Mouse (Mus musculus): ENCODE measurements at regions not wholly inside any gene's neighbourhood (a gene's known extent, or its start where the extent isn't known, plus 50 kb on each side); places are given as distances from the start of the nearest gene placed in this dataset.
A peak's percentile ranks its signal among the peaks of the same experiment; 100 is the strongest.

DNA sequence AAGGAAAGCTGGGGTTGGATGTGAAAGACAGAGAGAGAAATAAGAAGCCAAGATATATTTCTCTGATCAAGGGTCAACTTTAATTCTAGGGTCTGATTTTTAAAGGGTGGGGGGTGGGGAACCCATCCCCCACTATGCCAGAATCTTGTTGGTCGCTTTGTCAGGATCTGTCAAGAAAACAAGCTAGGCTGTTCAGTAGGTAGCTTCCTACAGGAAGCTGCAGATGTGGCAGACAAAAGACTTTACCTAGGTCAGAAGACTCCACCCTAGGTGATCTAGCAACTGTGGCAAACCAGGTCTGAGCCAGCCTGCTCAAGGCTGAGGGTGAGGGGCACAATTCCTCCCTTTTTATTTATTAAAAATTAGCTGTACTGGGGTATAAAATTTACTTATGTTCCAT is 1236.6 kb downstream of the Hace1 start:
- Histone ChIP-seq H3K36me3 (ENCODE audit: control insufficient read depth, insufficient read depth, low read length) (no peaks in the 10 kb centered on the region), H3K4me1 (ENCODE audit: control insufficient read depth, insufficient read depth, low read length) (no peaks in the 10 kb centered on the region), H3K4me2 (ENCODE audit: low read length) (no peak overlapping the region), H3K9me3 (replicated peaks; ENCODE audit: control insufficient read depth, low read length) (no peaks in the 10 kb centered on the region), H3K4me3 (ENCODE audit: low read depth, low read length) (no peak overlapping the region), H3K27me3 (replicated peaks; ENCODE audit: control insufficient read depth, insufficient read depth, low read length) (no peaks in the 10 kb centered on the region), H3K9ac (ENCODE audit: low read length) (no peak overlapping the region), H3K27ac (ENCODE audit: low read depth, low read length) (no peak overlapping the region)
- DNase-seq (ENCODE audit: low spot score): no peak
- ATAC-seq: no peak
- 77% methylated on average over 1 of the region's 1 CpGs for WGBS

DNA sequence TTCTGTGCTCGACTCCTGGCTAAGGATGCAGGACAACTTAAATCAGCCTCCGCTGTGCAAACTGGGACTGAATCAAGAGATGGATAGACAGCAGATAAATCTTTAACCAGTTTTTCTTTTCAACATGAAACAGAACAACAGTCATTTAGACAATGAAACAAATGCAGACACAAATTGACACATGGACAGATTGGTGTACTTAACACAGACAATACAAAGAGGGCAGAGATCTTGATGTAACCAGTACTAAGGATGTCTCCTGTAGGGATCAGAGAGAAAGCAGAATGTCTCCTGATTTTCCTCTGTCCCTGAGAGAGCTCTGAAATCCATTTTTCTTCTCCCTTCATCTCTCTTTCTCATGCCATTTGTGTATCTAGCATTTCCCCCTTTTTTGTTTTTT is 1241.5 kb downstream of the Hace1 start:
- Histone ChIP-seq H3K9me3 (replicated peaks; ENCODE audit: control insufficient read depth, low read length) (no peaks in the 10 kb centered on the region), H3K27me3 (replicated peaks; ENCODE audit: control insufficient read depth, insufficient read depth, low read length) (no peaks in the 10 kb centered on the region), H3K9ac (ENCODE audit: low read length) (no peak overlapping the region), H3K4me3 (ENCODE audit: low read depth, low read length) (no peak overlapping the region), H3K4me1 (ENCODE audit: control insufficient read depth, insufficient read depth, low read length) (no peaks in the 10 kb centered on the region), H3K36me3 (ENCODE audit: control insufficient read depth, insufficient read depth, low read length) (no peaks in the 10 kb centered on the region), H3K4me2 (ENCODE audit: low read length) (no peak overlapping the region), H3K27ac (ENCODE audit: low read depth, low read length) (no peak overlapping the region)
- no peak for ATAC-seq
- no peak for DNase-seq (ENCODE audit: low spot score)
- WGBS: 82% methylated on average over 2 of the region's 2 CpGs

DNA sequence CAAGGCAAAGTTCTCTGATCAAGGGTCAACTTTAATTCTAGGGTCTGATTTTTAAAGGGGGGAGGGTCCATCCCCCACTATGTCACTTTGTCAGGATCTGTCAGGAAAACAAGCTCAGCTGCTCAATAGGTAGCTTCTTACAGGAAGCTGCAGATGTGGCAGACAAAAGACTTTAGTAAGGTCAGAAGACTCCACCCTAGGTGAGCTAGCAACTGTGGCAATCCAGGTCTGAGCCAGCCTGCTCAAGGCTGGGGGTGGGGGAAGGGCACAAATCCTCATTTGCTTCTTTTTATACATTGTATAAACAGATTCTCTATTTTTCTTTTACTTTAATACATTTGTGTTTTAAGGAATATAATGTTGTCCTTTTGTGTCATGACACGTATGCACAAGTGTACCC is 1242.3 kb downstream of the Hace1 start:
- Histone ChIP-seq H3K27ac (ENCODE audit: low read depth, low read length) (no peak overlapping the region), H3K36me3 (ENCODE audit: control insufficient read depth, insufficient read depth, low read length) (no peaks in the 10 kb centered on the region), H3K4me3 (ENCODE audit: low read depth, low read length) (no peak overlapping the region), H3K4me1 (ENCODE audit: control insufficient read depth, insufficient read depth, low read length) (no peaks in the 10 kb centered on the region), H3K9me3 (replicated peaks; ENCODE audit: control insufficient read depth, low read length) (no peaks in the 10 kb centered on the region), H3K4me2 (ENCODE audit: low read length) (no peak overlapping the region), H3K9ac (ENCODE audit: low read length) (no peak overlapping the region), H3K27me3 (replicated peaks; ENCODE audit: control insufficient read depth, insufficient read depth, low read length) (no peaks in the 10 kb centered on the region)
- WGBS: 88% methylated on average over 1 of the region's 1 CpGs
- no peak for ATAC-seq
- no peak for DNase-seq (ENCODE audit: low spot score)

DNA sequence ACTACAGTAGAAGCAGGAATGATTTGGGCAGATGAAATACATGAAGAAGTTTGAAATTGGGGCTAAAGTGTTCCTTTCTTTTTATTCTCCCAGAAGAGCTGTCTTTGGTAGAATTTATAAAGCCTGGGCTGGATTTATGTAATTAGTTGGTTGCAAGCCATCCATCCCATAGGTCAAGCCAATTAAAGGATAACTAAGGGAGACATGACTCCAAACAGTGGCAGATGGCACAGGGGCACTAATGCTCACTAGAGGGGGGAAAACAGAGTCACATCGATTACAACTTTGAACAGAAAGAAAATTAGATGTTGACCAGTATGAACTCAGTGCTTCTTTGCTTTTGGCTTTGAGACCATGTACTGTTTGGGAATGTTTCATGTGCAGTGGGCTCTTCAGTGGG is 1246.2 kb downstream of the Hace1 start:
- Histone ChIP-seq H3K9ac (ENCODE audit: low read length) (no peak overlapping the region), H3K9me3 (replicated peaks; ENCODE audit: control insufficient read depth, low read length) (no peaks in the 10 kb centered on the region), H3K4me3 (ENCODE audit: low read depth, low read length) (no peak overlapping the region), H3K4me1 (ENCODE audit: control insufficient read depth, insufficient read depth, low read length) (peaks cover 9% of the 10 kb centered on the region; the same call in 1 of the 2 replicates), H3K36me3 (ENCODE audit: control insufficient read depth, insufficient read depth, low read length) (no peaks in the 10 kb centered on the region), H3K4me2 (ENCODE audit: low read length) (no peak overlapping the region), H3K27me3 (replicated peaks; ENCODE audit: control insufficient read depth, insufficient read depth, low read length) (no peaks in the 10 kb centered on the region), H3K27ac (ENCODE audit: low read depth, low read length) (no peak overlapping the region)
- ATAC-seq (no peak), DNase-seq (ENCODE audit: low spot score) (no peak)
- 48% methylated on average over 1 of the region's 1 CpGs for WGBS

DNA sequence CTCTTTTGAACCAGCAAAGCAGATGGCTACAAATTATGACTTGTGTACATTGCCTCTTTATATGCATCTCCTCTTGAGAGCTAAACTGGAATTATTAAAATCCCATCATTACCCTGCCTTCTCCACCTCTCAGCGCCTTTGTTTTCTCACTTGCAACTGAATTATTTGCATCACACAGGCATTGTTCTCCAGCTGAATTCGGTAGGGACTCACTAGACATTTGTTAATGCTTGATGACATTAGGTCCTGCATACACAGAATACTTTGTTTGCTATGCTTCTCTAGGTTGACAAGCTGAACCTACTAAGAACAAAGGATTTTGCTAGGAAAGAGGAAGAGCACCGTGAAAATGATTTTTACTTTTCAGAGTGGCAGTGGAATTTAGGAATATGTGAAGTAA is 1248.4 kb downstream of the Hace1 start:
- peak; percentile 59 for DNase-seq (ENCODE audit: low spot score)

DNA sequence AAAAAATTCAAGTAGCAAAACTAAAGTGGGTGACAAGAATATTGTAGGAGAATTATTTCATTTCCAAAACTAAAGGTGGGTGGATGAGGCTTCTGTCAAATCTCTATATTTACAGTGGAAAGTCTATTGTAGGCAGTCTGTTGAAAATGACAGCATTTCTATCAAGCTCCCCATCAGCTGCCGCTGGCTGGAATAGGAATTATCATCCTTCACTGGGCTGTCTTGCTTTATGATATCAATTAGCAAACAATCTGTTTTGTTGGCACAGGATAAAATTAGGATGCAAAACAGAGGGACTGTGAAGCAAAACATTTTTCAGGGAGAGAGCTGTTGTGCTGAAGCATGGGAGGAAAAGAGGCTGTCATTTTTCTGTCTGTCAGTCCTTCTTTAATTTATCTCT is 1249.0 kb downstream of the Hace1 start:
- Histone ChIP-seq H3K9ac (ENCODE audit: low read length) (no peak overlapping the region), H3K4me3 (ENCODE audit: low read depth, low read length) (no peak overlapping the region), H3K27me3 (replicated peaks; ENCODE audit: control insufficient read depth, insufficient read depth, low read length) (no peaks in the 10 kb centered on the region), H3K27ac (ENCODE audit: low read depth, low read length) (peak overlapping the region; percentile 44; the same call in 1 of the 2 replicates), H3K9me3 (replicated peaks; ENCODE audit: control insufficient read depth, low read length) (no peaks in the 10 kb centered on the region), H3K4me1 (ENCODE audit: control insufficient read depth, insufficient read depth, low read length) (peaks cover 9% of the 10 kb centered on the region; the same call in 1 of the 2 replicates), H3K36me3 (ENCODE audit: control insufficient read depth, insufficient read depth, low read length) (no peaks in the 10 kb centered on the region), H3K4me2 (ENCODE audit: low read length) (no peak overlapping the region)
- WGBS: 14% methylated on average over 1 of the region's 1 CpGs
- ATAC-seq: peak; percentile 77
- DNase-seq (ENCODE audit: low spot score): peak; percentile 87

More for the DNA sequence above, 1248.4 kb downstream of the Hace1 start:
- H3K4me3 ChIP-seq (ENCODE audit: low read depth, low read length): no peak overlapping the region
- H3K4me2 ChIP-seq (ENCODE audit: low read length): no peak overlapping the region
- peak; percentile 30; the same call in 1 of the 2 replicates for ATAC-seq
- 14% methylated on average over 3 of the region's 3 CpGs for WGBS
- H3K36me3 ChIP-seq (ENCODE audit: control insufficient read depth, insufficient read depth, low read length): no peaks in the 10 kb centered on the region
- H3K27me3 ChIP-seq (replicated peaks; ENCODE audit: control insufficient read depth, insufficient read depth, low read length): no peaks in the 10 kb centered on the region
- H3K4me1 ChIP-seq (ENCODE audit: control insufficient read depth, insufficient read depth, low read length): peaks cover 9% of the 10 kb centered on the region; the same call in 1 of the 2 replicates
- H3K27ac ChIP-seq (ENCODE audit: low read depth, low read length): no peak overlapping the region
- H3K9me3 ChIP-seq (replicated peaks; ENCODE audit: control insufficient read depth, low read length): no peaks in the 10 kb centered on the region
- H3K9ac ChIP-seq (ENCODE audit: low read length): no peak overlapping the region

DNA sequence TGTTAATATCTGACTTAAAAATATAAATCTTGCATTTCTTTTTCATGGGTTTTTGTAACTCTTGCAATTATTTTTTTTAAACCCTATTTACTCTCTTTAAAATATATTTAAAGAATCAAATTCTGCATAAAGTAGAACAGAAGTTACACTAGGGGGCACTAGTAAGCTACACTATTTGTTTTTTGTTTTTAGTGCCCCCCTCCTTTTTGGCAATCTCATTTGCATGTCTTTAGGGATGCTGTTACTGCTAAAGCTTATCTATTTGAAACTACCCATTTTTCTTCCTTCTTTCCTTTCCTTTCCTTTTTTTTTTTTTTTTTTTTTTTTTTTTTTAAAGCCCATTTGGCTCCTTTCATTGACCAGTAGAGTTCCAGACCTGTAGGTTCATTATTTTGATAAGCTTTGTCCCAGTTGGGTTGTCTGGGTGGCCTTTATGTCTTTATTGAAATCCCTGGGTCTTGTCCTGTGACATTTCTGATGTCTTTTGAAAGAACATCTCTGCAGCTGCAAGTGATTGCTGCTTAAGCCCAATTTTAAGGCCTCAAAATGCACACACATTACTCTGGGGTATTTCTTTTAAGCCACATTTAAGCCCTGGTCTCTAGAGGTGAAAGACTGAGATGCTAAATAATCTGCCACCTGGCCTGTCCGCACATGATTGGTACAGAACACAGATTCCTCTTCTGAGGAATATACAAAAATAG is 1249.6 kb downstream of the Hace1 start:
- DNase-seq (ENCODE audit: low spot score) (peak; percentile 92), ATAC-seq (peak; percentile 72)
- WGBS: 0% methylated on average over 1 of the region's 1 CpGs
- no peak overlapping the region for H3K4me2 ChIP-seq (ENCODE audit: low read length)
- no peaks in the 10 kb centered on the region for H3K36me3 ChIP-seq (ENCODE audit: control insufficient read depth, insufficient read depth, low read length)
- H3K4me3 ChIP-seq (ENCODE audit: low read depth, low read length): no peak overlapping the region
- peak overlapping the region; percentile 63 for H3K27ac ChIP-seq (ENCODE audit: low read depth, low read length)
- peaks cover 9% of the 10 kb centered on the region; the same call in 1 of the 2 replicates for H3K4me1 ChIP-seq (ENCODE audit: control insufficient read depth, insufficient read depth, low read length)
- no peak overlapping the region for H3K9ac ChIP-seq (ENCODE audit: low read length)
- H3K27me3 ChIP-seq (replicated peaks; ENCODE audit: control insufficient read depth, insufficient read depth, low read length): no peaks in the 10 kb centered on the region
- no peaks in the 10 kb centered on the region for H3K9me3 ChIP-seq (replicated peaks; ENCODE audit: control insufficient read depth, low read length)

DNA sequence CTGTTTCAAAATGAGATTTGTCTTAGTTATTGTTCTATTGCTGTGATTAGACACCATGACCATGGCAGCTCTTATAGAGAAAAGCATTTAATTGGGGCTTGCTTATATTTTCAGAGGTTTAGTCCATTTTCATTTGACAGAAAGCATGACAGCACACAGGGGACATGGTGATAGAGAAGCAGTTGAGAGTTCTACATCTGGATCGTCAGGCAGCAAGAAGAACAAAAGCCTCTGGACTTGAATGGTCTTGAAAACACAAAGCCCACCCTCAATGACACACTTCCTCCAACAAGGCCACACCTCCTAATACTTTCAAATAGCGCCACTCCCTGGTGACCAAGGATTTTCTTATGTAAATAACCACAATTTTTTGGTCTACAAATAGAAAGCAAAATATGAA is 1250.5 kb downstream of the Hace1 start:
- 17% methylated on average over 2 of the region's 2 CpGs for WGBS
- DNase-seq (ENCODE audit: low spot score): peak; percentile 37
- no peaks in the 10 kb centered on the region for H3K27me3 ChIP-seq (replicated peaks; ENCODE audit: control insufficient read depth, insufficient read depth, low read length)
- H3K4me2 ChIP-seq (ENCODE audit: low read length): no peak overlapping the region
- H3K4me1 ChIP-seq (ENCODE audit: control insufficient read depth, insufficient read depth, low read length): peaks cover 9% of the 10 kb centered on the region; the same call in 1 of the 2 replicates
- H3K27ac ChIP-seq (ENCODE audit: low read depth, low read length): no peak overlapping the region
- no peaks in the 10 kb centered on the region for H3K9me3 ChIP-seq (replicated peaks; ENCODE audit: control insufficient read depth, low read length)
- no peak overlapping the region for H3K4me3 ChIP-seq (ENCODE audit: low read depth, low read length)
- no peak for ATAC-seq
- no peak overlapping the region for H3K9ac ChIP-seq (ENCODE audit: low read length)
- no peaks in the 10 kb centered on the region for H3K36me3 ChIP-seq (ENCODE audit: control insufficient read depth, insufficient read depth, low read length)

DNA sequence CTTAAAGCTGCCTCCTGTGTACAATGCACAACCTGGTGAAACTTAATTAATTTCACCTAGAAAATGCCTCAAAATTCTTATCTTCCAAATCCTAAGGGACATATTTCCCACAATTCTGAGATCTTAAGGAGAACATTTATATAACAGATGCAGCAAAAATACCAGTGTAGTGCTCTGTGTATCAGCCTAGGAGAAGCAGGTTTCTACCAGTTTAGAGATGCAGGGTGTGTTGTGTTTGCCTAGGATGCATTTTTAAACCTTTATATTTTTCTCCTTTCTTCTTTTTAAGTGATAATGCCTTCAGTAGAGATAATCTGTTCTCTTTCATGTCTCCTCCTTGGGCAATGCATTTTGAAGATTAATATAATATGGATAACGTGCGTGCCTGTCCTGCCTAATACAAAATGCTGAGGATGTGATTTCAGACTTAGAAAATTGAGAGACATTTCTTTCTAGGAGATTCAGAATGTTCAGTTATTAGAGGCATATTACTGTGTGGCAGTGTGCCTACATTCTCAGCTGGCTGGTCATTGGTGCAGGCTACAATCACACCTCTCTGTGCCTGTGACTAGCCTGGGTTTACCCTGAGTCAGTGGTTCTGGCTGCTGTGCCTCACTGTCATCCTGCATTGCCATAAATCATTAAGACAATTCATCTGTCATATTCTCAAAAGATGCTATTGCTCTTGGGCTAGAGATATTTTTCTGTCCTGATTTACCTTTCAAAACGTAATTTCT is 1268.1 kb downstream of the Hace1 start:
- Histone ChIP-seq H3K27ac (ENCODE audit: low read depth, low read length) (no peak overlapping the region), H3K27me3 (replicated peaks; ENCODE audit: control insufficient read depth, insufficient read depth, low read length) (no peaks in the 10 kb centered on the region), H3K4me1 (ENCODE audit: control insufficient read depth, insufficient read depth, low read length) (no peaks in the 10 kb centered on the region), H3K4me2 (ENCODE audit: low read length) (no peak overlapping the region), H3K4me3 (ENCODE audit: low read depth, low read length) (no peak overlapping the region), H3K9ac (ENCODE audit: low read length) (no peak overlapping the region), H3K9me3 (replicated peaks; ENCODE audit: control insufficient read depth, low read length) (no peaks in the 10 kb centered on the region), H3K36me3 (ENCODE audit: control insufficient read depth, insufficient read depth, low read length) (no peaks in the 10 kb centered on the region)
- no peak for ATAC-seq
- DNase-seq (ENCODE audit: low spot score): no peak
- 81% methylated on average over 3 of the region's 3 CpGs for WGBS
